Mouse (Mus musculus) lung, adult 2 months (tissue): ENCODE results near the gene Car5a.

Source experiments
- CTCF ChIP-seq: fragments of 200-500 bp; IDR thresholded peaks from 2 replicates; pipeline ENCODE4 v1.5.1; 2011; ENCODE audit warnings: mild to moderate bottlenecking, low read length, control low read depth; ENCODE audit not compliant: insufficient read depth
- POLR2A ChIP-seq: fragments of 200-500 bp; IDR thresholded peaks from 2 replicates; pipeline ENCODE4 v1.6.1; 2011; ENCODE audit warnings: low read depth, mild to moderate bottlenecking, control low read depth, low read length, borderline replicate concordance; ENCODE audit errors: extremely low read depth

DNA sequence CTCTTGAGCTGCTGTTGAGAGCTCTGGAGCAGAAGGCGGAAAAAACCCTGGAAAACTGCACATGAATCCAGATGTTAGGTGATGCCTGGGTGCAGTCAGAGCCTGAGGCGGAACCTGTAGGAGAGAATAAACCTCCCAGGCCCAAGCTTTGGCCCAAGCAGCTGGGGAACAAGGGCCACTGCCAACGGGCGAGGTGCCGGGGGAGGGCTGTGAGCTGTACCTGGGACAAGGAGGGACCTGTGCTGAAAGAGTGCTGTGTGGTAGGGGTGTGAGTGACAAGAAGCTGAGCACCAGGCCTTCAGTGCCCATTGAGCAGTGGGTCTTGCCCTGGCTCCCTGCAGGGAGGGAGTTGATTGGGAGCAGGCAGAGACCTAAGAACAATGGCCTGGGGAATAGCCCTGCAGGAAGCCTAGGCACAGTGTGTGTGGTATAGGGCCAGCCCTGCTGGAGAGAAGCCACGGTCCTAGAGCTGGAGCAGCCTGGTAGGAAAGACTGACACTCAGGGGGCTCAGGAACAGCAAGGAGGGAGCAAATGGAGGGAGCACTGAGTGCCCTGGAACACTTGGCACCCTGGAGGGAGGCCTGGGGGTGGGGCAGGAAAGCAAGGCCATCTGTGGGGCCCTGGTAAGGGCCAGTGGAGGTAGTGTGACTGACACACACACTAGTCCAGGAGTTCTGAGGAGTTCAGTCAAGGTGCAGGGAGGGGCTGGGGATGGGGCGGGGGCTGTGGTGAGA is 22.2 kb upstream of the Car5a start:
- no peak for TF ChIP-seq POLR2A
- no peak for TF ChIP-seq CTCF
